Mouse (Mus musculus) T-helper 2 cell (primary cell): Measurements from ENCODE around the gene Fkbp2.

Source experiments
- in situ Hi-C: fragments of 300-600 bp; cut with MboI, MseI; formaldehyde crosslinking; loops from one replicate; pipeline ENCODE4 v1.15.1; 2025; ENCODE audit warnings: high pct_unique_total_duplicates

Fkbp2 gene

DNA sequence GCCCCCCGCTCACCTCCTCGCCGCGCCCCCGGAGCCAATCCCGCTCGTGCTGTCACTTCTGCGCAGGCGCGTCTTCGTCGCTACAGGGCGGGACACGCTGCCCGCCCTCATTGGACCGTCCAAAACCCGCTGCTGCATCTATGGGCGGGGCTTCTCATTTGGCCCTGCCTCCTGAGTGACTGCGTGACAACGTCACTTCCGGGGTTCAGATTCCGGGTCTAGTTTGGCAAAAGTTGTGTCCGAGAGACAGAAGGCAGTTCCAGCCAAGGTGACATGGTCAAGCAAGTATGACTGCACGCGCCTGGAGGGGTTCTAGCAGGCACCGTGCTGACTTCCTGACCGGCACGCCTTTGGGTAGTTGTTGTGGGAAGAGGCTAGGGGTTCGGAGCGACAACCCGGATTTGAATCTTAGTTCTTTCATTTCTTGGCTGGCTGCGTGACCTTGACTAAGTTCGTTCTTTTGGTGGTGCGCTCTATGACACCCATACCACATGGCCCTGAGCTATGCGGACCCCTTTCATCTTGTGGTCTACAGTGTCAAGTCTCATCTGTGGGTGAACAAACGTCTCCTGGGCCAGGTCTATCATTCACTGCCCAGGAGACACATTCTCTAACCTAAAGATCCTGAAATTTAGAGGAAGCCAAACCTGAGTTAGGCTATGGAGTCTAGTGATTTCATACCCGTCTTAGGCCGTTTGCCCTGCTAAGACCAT, at the start of gene Fkbp2:
Gene Fkbp2 (minus strand): TSS at position 121 of the 713 bp plus-strand sequence.
- in situ Hi-C loops = no loop called here

DNA sequence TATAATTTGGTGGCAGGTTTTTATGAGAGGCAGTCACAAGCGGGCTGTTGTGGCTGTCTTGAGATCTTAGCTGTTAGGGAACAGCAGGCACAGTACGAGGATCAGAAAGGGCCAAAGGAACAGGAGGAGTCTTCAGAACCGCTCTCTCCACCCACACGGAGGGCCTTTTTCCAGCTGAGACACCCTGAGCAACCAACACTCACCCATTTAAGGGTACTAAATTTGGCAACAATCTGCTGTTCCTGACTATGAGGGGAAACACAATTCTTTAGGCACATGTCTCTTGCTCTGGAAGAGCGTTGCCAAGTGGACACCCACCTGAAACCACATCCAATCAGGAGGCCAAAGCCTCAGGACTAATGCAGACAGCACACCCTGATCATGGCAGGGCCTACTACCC, 49.2 kb upstream of the Fkbp2 start:
- in situ Hi-C loops = no loop called here

DNA sequence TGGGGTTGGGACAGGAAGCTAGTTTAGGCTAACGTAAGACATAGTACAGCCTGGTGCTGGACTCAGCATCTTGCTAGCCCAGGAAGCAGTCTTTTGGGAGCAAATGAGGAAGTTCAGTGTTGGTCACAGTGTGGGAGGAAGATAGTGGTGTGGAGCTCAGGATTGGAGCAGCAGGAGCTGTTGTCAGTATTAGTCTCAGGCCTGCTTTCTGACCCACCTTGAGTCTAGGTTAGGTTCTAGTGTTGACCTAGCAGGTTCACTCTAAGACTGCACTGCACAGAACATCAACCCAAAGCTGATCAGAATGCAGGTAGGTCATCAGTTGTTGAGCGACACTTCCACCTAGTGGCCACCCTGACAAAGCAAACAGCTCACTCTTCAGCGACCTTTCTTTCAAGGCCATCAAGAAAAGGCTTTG, 39.9 kb upstream of the Fkbp2 start:
- in situ Hi-C loops = no loop called here

DNA sequence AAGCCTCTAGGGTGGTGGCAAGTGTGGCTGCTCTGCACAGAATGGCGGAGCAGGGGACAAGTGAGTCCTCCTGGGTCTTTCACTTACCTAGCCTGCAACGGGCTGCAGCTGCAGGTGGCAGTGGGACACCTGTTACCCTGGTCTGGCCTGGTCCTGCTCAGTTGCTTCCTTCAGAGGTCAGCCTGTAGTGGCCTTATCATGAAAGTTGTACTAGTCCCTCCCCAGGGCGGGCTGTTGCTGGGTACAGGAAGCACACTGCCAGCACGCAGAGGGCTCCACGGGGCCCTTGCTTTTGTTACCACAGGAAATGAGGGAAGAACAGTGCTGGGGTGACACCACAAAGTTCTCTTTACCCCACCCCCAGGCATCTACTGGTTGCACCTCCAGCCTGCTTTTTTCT, 38.9 kb upstream of the Fkbp2 start, which contains the start of gene Fermt3:
Gene Fermt3 (minus strand): TSS at position 279 of the 400 bp plus-strand sequence.
- in situ Hi-C loops = no loop called here

DNA sequence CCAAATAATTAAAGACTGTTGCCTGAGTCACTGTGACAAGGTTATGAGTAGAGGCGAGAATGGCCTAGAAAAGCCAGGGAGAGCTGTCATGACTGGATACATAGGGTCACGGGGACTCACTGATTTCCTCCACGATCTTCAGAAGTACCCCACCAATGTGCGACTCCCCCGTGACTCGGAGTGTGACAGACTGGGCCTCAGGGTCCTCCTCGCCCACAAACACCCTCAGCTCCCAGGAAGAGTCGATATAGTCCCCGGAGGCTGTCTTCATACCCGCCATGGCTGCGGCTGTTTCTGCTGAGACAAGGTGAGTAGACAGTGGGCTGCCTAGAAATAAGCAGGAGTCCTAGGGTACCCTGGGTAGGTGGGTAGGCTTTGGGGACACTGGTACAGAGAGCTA, 38.2 kb upstream of the Fkbp2 start:
- in situ Hi-C loops = no loop called here

DNA sequence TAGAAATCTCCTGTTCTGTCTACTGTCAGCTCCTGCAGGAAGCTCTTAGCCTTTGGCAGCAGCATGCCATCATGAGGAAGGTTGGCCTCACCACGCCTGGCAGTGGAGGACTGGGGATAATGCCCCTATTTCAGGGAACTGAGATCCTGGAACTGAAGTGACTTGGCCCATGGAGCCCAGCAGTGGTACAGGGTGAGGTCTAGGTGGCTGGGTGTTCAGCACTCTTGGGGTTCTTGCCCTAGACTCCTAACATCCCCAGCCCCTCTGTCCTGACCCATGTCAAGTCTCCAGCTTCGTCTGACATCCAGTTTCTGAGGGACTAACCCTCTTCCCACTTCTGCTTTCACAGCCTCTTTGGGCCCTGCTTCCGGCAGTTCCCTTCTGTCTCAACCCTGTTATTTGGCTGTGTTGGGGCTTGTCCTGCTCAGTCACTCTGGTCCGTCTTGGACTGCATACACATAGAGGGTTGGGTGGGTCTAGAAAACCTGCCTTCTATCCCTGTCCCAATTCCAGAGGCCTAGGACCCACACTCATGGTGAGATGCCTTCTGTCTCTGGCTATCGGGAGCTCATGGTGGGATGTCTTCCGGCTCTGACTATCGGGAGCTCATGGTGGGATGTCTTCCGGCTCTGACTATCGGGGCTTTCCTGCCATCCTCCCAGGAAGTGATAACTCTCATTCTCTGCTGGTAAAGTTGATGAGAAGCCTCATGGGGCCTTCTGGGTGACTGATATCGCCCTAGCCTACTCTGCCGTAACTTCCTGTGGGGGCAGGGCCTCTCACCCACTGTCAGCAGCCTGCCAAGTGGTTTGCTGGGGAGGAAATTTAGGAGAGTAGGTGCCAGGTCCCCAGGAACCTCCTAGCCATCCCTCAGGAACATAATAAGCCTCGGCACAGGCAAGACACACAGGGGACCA, 37.5 kb upstream of the Fkbp2 start:
- in situ Hi-C loops = no loop called here

DNA sequence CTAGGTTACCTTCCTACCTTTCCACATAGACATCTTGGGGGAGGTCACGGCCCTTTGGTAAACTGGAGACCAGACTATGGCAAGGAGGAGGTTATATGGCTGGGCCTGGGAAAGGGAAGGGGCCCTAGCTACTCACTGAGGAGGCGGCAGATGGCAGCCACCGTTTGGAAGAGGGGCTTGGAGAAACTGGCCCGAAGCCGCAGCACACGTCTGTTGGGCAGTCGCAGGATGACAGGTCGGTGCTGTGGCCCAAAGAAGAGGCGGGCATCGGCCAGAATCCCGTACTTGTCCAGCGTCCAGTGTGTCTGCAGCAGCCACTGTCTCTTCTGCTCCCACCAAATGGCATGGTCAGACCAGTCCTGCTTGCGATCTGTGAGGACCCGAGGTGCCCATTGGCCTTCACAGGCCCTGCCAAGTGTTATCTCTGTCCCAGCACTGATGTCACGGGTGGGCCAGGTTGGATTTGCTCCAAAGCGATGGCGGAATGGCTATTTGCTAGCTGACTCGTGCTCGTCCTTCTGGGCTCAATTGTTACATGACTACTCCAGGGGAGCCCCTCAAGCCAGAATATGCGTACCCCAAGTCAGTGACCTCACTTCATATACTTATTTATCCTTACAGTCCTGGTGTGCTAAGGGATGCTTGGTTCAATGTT, 34.3 kb upstream of the Fkbp2 start:
- in situ Hi-C loops = no loop called here

DNA sequence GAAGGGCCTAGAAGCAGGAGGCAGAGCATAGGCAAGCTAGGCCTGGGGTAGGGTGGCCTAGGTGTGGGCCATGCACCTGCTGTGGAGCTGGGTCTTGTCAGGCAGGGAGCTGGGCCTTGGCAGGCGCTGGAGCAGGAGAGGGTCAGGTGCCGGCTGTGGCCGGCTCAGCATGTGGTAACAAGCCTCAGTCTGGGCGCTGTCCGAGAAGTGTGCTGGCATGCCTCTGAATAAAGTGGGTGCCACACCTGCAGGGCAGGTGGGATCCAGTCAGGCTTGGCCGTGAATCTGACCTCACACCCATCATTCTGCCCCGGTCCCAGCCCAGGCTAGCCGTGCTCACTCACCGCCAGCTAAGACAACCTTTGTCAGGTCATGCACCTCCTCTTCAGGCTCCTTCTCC, 33.7 kb upstream of the Fkbp2 start:
- in situ Hi-C loops = no loop called here

DNA sequence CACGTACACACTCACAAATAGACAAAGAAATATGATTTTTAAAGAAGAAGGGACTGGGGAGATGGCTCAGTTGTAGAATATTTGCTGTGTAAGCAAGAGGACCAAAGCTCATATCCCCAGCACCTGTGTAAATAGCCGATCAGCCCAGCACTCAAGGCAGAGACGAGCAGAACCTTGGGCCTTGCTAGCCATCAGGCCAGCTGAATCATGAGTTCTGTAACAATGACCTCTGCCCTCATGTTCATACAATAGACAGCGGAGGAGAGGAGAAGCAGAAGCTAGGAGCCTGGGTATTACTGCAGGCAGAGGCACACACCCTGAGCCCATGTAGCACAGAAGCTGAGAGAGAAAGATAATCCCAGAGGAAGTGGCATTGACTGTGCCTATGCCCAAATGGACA, 32.1 kb upstream of the Fkbp2 start:
- in situ Hi-C loops = no loop called here

DNA sequence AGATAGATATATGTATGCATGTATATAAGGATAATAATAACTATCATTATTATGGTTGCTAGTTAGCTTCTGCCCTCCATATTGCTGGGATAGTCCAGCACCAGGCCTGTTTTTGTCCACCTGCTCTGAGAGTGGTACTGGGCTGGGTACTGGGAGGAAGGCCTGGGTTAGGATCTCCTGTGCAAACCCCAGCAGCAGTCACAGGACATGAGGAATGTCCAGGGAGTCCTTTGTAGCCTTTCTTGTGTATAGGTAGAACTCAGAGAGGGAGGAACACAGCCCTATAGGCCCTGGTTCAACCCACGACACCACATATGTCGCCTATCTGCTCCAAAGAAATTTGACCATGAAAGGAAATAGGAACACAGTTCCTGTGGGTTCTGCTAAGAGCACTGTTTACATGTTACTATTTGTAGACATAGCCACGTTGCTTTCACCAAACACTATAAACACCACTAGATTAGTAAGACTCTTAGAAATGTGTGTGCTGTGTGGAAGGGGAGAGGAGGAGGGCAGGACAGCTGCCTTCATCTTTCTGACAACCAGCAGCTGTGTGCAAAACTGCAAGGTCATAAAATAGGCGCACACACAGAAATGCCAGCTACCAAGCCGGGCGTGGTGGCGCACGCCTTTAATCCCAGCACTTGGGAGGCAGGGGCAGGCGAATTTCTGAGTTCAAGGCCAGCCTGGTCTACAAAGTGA, 26.7 kb upstream of the Fkbp2 start:
- in situ Hi-C loops = no loop called here

DNA sequence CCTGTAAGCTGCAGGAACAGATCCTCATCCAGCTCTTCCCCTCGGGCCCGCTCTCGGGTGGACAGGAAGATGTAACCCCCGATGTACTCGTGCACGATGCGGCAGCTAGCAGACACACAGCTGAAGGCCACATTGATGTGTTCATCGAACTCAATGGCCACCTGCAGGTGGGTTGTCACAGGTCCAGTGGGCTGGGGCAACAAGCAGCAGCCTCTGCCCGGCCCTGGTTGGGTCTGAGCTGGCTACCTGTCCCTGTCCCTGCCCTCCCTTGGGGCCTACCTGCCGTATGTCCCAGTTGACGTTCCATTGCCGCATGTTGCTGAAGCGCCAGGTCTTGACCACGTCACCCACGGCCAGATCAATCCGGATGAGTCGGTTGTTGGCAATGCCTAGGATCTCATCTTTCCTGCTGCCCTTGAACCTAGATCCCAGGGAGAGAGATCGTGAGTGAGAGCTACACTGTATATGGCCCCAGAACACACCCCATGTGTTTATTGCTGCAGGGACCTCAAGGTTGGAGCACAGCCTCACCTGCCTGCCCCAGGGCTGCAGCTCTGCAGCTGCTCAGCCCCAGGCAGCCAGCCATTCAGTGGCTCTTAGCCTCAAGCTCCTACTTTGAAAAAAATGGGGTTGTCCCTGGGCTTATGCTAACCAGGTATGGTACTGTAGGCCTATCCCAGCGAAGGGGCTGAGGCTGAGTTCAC, 19.2 kb upstream of the Fkbp2 start:
- in situ Hi-C loops = loop anchor here (10.0 kb wide), 1 partner anchor 1745 kb away; the partner anchor contains the start of genes 1700092M07Rik and Stx5a

DNA sequence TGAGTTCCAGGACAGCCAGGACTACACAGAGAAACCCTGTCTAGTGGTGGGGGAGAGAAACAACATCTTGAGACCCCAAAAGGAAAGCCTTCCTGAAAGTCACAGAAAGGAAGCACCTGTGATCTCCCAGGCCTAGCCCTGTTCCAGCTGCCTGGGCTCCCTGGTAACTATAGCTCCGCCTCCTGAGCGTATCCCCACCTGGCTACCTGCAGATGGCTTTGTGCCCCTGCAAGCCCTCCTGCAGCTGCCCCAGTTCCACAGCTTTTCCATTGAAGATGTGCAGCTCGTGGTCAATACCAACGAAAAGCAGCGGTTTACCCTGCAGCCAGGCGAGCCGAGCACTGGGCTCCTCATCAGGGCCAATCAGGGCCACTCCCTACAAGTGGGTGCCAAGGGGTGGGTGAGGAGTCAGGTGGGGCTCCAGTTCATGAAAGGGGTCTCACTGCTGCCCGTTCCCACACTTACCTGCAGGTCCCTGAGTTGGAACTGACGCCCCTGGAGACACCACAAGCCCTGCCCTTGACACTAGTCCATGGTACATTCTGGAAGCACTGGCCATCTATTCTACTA, 17.5 kb upstream of the Fkbp2 start:
- in situ Hi-C loops = loop anchor here (10.0 kb wide), 1 partner anchor 1747 kb away; the partner anchor contains the start of genes 1700092M07Rik and Stx5a

DNA sequence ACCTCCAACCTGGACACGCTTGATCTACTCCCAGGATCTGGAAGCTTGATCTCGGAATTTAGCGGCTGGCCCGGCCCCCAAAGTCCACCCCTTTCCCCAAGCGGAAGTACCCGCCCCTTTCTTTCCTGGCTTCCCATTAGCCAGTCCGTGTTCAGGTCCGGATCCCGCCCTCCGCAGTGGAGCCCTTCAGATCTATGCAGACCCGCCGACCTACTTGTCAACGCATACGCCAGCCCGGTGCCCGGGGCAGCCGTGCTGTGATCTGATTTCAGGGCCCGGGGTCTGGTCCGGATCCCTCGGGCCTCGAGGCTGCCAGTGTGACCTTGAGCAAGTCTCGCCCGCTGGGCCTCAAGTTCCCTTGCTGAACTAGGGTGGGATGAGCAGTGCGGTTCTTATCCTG, 15.7 kb upstream of the Fkbp2 start, which contains the start of the genes Nudt22 and Trpt1:
Gene Nudt22 (minus strand): TSS at position 112 of the 400 bp plus-strand sequence.
Gene Trpt1 (plus strand): TSS at position 126 of the 400 bp plus-strand sequence.
- in situ Hi-C loops = loop anchor here (10.0 kb wide), 1 partner anchor 1749 kb away; the partner anchor contains the start of genes 1700092M07Rik and Stx5a

DNA sequence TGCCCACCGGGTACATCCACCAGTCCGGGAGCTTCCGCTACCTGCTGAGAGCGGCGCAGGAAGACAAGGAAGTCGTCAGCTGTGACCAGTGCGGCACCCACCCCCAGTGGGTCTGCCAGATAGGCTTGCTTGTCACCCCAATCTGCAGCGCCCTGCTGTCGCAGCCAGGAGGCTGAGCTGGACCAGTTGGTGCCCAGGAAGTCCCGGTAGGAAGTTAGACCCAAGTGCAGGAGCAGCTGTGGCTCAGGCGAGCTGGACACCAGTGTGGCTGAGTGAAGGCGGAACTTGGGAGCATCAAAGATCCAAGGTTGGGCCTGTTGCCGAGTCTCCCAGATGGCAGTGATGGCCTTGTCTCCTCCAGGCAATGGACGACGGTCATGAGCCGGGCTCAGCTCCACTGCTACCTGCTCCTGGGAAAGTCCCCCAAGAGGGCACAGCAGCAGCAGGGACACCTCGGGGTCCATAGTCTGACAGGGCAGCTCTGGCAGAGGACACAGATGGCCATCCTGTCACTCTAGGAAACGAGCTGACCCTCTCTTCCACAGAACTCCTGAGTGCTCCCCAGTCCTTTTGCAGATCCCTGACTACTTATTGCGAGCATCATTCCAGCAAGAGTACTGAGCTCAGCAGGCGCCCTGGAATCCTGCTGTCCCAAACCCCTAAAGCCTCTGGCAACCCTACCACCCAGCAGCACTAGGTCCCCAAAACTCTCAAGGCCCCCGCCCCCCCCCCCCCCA, 15.1 kb upstream of the Fkbp2 start:
- in situ Hi-C loops = loop anchor here (10.0 kb wide), 1 partner anchor 1749 kb away; the partner anchor contains the start of genes 1700092M07Rik and Stx5a

DNA sequence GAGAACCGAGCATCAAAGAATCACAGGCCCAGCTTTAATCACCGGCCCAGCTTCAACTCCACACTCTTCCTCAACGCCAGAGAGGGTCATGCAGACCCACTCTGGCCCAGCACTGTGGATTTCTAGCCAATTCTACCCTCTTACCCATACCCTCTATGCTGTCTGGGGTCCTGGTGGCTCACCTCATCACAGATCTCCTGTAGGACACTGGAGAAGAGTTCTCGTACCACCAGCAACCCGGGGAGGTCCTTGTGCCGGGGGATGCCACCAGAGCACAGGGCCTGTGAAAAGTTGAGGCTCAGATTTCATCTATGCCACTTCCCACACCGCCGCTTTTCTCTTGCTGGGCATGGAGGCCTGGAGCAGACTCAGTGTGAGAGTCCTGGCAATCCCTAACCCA, 14.2 kb upstream of the Fkbp2 start:
- in situ Hi-C loops = loop anchor here (10.0 kb wide), 1 partner anchor 1750 kb away; the partner anchor contains the start of genes 1700092M07Rik and Stx5a

DNA sequence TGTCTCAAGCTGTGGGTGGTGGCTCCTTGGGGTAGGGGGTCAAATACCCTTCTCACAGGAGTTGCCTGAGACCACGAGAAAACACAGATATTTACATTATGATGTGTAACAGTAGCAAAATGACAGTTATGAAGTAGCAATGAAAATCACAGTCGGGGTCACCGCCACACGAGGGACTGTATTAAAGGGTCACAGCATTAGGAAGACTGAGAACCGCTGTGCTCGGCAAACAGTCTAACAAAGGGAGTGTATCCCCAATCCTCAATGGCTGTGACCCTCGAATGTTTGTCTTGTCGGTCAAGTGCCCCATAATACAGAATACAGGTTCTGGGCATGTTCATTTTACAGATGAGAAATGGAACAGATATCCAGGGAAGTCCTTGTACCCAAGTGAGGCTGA, 13.7 kb upstream of the Fkbp2 start:
- in situ Hi-C loops = loop anchor here (10.0 kb wide), 1 partner anchor 1751 kb away; the partner anchor contains the start of genes 1700092M07Rik and Stx5a

DNA sequence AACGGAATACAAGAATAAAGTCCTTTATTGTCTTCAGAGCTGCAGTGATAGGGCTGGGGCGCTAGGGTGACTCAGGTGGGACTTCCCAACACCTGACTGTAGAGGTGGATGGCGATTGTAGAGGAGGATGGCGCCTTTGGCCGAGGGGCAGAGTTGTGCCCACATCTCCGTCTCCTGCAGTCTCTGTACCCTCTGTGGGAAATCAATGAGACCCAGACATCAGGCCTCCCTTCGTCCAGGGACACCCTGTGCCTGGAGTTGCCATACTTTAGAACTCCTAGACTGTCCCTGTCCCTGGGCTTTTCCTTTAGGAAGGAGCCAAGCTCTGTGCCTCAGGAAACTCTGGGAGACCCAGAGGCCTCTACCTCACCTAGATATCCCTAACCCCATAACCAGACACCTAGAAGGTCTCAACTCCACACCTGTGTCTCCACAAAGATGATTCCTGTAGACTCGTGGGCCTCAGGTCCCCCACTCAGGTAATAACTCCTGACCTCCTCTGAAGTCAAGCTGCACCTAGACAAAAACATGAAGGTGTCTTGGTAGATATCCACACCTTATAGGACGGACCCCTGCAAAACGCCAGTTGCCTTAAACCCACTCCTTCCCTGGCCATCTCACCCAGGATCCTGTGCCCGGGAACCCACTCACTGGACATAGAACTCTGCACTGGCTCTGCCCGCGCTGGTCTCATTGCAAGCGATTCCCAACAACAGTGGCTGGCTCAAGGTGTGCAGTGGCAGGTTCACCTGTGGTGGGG, 12.9 kb upstream of the Fkbp2 start:
- in situ Hi-C loops = loop anchor here (10.0 kb wide), 1 partner anchor 1752 kb away; the partner anchor contains the start of genes 1700092M07Rik and Stx5a
